In the genomic region with DNA sequence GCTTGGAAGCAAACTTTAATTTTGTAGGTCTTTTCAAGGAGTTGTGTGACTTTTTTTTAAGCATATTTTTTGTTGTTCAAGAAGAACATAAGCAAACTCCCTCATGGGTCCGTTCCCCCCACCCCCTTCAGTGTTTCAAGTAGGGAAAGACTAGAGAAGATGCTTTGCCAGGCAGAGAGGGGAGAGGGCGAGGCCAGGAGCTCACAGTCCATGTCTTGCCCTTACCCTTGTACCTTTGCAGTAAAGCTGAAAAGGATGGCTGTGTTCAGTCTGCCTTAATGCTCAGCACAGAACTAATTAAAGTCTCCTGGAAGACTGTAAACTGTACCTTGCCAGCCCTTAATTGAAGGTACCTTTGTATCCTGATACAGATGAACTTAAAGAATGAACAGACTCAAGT, we compare ENCODE assay signal across 7 mouse cellular contexts. TPM values are rescaled to one million over a fixed set of nuclear protein-coding genes. Genes with fewer than 3 reads are reported as not detected.
DNase-seq lines count a peak whose midpoint lies in the region; ATAC-seq and TF ChIP-seq lines count a peak whose summit lies in the region.

No protein-coding gene starts in this region.

- ATAC-seq in lung, embryonic 14.5 days (ENCODE audit: insufficient read depth), result no peak
- ATAC-seq in forebrain, embryonic 11.5 days (replicated peaks; ENCODE audit: low FRiP score), result no peak
- no peak for ATAC-seq in neural tube, embryonic 14.5 days (ENCODE audit: low read depth)

- no peak for TF ChIP-seq CTCF in lung, embryonic 14.5 days (IDR thresholded peaks at IDR 0.05; ENCODE audit: low read depth)

- no peak overlapping the region for H3K27ac ChIP-seq in lung, embryonic 14.5 days (ENCODE audit: low read depth)
- H3K27ac ChIP-seq in forebrain, embryonic 11.5 days (ENCODE audit: low read depth, low read length), result no peak overlapping the region
- no peak overlapping the region for H3K27ac ChIP-seq in neural tube, embryonic 14.5 days (ENCODE audit: low read depth, low read length)

- no peaks in the 10 kb centered on the region for H3K9me3 ChIP-seq in lung, embryonic 14.5 days (ENCODE audit: low read depth, low read length)
- H3K9me3 ChIP-seq in forebrain, embryonic 11.5 days (ENCODE audit: control insufficient read depth, low read length), result no peaks in the 10 kb centered on the region
- no peaks in the 10 kb centered on the region for H3K9me3 ChIP-seq in neural tube, embryonic 14.5 days (ENCODE audit: control insufficient read depth, low read length)

- peaks cover 27% of the 10 kb centered on the region for H3K36me3 ChIP-seq in lung, embryonic 14.5 days (ENCODE audit: insufficient read depth)
- H3K36me3 ChIP-seq in forebrain, embryonic 11.5 days (ENCODE audit: control insufficient read depth, insufficient read depth, low read length), result peaks cover 4% of the 10 kb centered on the region; the same call in 1 of the 2 replicates
- peaks cover 3% of the 10 kb centered on the region; the same call in 1 of the 2 replicates for H3K36me3 ChIP-seq in neural tube, embryonic 14.5 days (ENCODE audit: control insufficient read depth, insufficient read depth, low read length)

- WGBS in lung, embryonic 14.5 days, result 51% methylated on average over 2 of the region's 2 CpGs
- WGBS in forebrain, embryonic 11.5 days, result 66% methylated on average over 2 of the region's 2 CpGs
- 73% methylated on average over 2 of the region's 2 CpGs for WGBS in neural tube, embryonic 14.5 days

- H3K4me2 ChIP-seq in lung, embryonic 14.5 days, result peak overlapping the region; percentile 75
- peak overlapping the region; percentile 80 for H3K4me2 ChIP-seq in forebrain, embryonic 11.5 days (ENCODE audit: low read depth, low read length, severe bottlenecking)
- H3K4me2 ChIP-seq in neural tube, embryonic 14.5 days (ENCODE audit: low read depth, low read length), result peak overlapping the region; percentile 74

- H3K9ac ChIP-seq in lung, embryonic 14.5 days, result peak overlapping the region; percentile 91
- no peak overlapping the region for H3K9ac ChIP-seq in forebrain, embryonic 11.5 days (ENCODE audit: low read length)
- H3K9ac ChIP-seq in neural tube, embryonic 14.5 days (replicated peaks; ENCODE audit: low read depth, low read length), result 0 out of 2 replicates have a peak overlapping the region, but pooled peaks have one; percentile 1

- peak overlapping the region; percentile 89 for H3K4me3 ChIP-seq in lung, embryonic 14.5 days (ENCODE audit: low read depth, low read length)
- H3K4me3 ChIP-seq in forebrain, embryonic 11.5 days (ENCODE audit: low read depth, low read length), result no peak overlapping the region; the same call in 1 of the 2 replicates
- H3K4me3 ChIP-seq in neural tube, embryonic 14.5 days (ENCODE audit: low read depth, low read length), result peak overlapping the region; percentile 1; the same call in 1 of the 2 replicates

- no peak for DNase-seq in lung, embryonic 14.5 days
- no peak for DNase-seq in lung, postnatal 4 days
- DNase-seq in forebrain, embryonic 11.5 days (ENCODE audit: low spot score), result no peak
- peak; percentile 32 to 64 for DNase-seq in kidney, postnatal 25 days
- DNase-seq in embryo, embryonic 11 days, result no peak
- no peak for DNase-seq in cerebellum, postnatal 14 days

- H3K4me1 ChIP-seq in lung, embryonic 14.5 days (ENCODE audit: insufficient read depth), result peaks cover 7% of the 10 kb centered on the region
- H3K4me1 ChIP-seq in forebrain, embryonic 11.5 days (replicated peaks; ENCODE audit: control insufficient read depth, insufficient read depth, low read length), result no peaks in the 10 kb centered on the region
- H3K4me1 ChIP-seq in neural tube, embryonic 14.5 days (ENCODE audit: control insufficient read depth, insufficient read depth, low read length), result peaks cover 43% of the 10 kb centered on the region

- H3K27me3 ChIP-seq in lung, embryonic 14.5 days (ENCODE audit: insufficient read depth, low read length), result no peaks in the 10 kb centered on the region
- H3K27me3 ChIP-seq in forebrain, embryonic 11.5 days (ENCODE audit: control insufficient read depth, insufficient read depth, low read length), result no peaks in the 10 kb centered on the region
- H3K27me3 ChIP-seq in neural tube, embryonic 14.5 days (ENCODE audit: control insufficient read depth, insufficient read depth, low read length), result no peaks in the 10 kb centered on the region

RNA-seq across cellular contexts. Expression of gene Gna13, which starts 1.7 kb away (rescaled TPM):
- 30.7 and 33.8 TPM in 2 replicates for polyA plus RNA-seq in lung, embryonic 14.5 days (2014; fragmentation: Nextera tagmentation; extraction: Ambion mirVana)
- 23.2 and 24.2 TPM in 2 replicates for polyA plus RNA-seq in forebrain, embryonic 11.5 days (2014; fragmentation: Nextera tagmentation; extraction: Ambion mirVana)
- polyA plus RNA-seq in neural tube, embryonic 14.5 days (2014; fragmentation: Nextera tagmentation; extraction: Ambion mirVana), result 23.0 and 23.2 TPM in 2 replicates

RNA-seq across cellular contexts. Expression of gene 9930022D16Rik, which starts 49.4 kb away (rescaled TPM):
- polyA plus RNA-seq in lung, embryonic 14.5 days (2014; fragmentation: Nextera tagmentation; extraction: Ambion mirVana), result not detected in 2 replicates
- polyA plus RNA-seq in forebrain, embryonic 11.5 days (2014; fragmentation: Nextera tagmentation; extraction: Ambion mirVana), result not detected in 2 replicates
- not detected in 2 replicates for polyA plus RNA-seq in neural tube, embryonic 14.5 days (2014; fragmentation: Nextera tagmentation; extraction: Ambion mirVana)

Comparison
In these comparisons a context has a peak if more than half of its experiments do, and no peak if none do; other contexts are left out.
1. DNase-seq: peak in kidney, postnatal 25 days (2 of 2); none in lung, embryonic 14.5 days (single experiment), lung, postnatal 4 days (0 of 2), forebrain, embryonic 11.5 days (single experiment), embryo, embryonic 11 days (single experiment) and cerebellum, postnatal 14 days (0 of 2).
2. Peak in every context shown above with its lines, with median percentiles within 50 percentile points of each other: H3K4me2 ChIP-seq.